Mouse (Mus musculus) cerebellum, postnatal 10 days (tissue): ENCODE measurements around the gene Pga5.

Experiments used
- DNase-seq, 2 experiments: peaks; one replicate each; pipeline ENCODE4 v3.0.0; 2021; ENCODE audit warnings: mixed read lengths in 2 of 2

The Pga5 gene

GRCm38 (mm10) chr19:10702125-10702524 is 24.3 kb upstream of the Pga5 start:
- no peak for DNase-seq

GRCm38 (mm10) chr19:10701013-10701726 is 23.3 kb upstream of the Pga5 start:
- peak in 1 of 2 experiments; percentile 60 for DNase-seq

GRCm38 (mm10) chr19:10699851-10700250 is 22.0 kb upstream of the Pga5 start:
- DNase-seq, result no peak

- no peak for DNase-seq
These were observed 20.5 kb upstream of the Pga5 start for GRCm38 (mm10) chr19:10698131-10698991.

GRCm38 (mm10) chr19:10695801-10696200 is 17.9 kb upstream of the Pga5 start:
- DNase-seq, result no peak

- DNase-seq, result no peak
These were observed 16.2 kb upstream of the Pga5 start for GRCm38 (mm10) chr19:10693926-10694682.

GRCm38 (mm10) chr19:10692361-10692760 is 14.5 kb upstream of the Pga5 start:
- no peak for DNase-seq

GRCm38 (mm10) chr19:10691660-10692059 is 13.8 kb upstream of the Pga5 start:
- DNase-seq, result no peak

GRCm38 (mm10) chr19:10691121-10691520 is 13.2 kb upstream of the Pga5 start:
- DNase-seq, result no peak

GRCm38 (mm10) chr19:10690336-10690735 is 12.5 kb upstream of the Pga5 start:
- no peak for DNase-seq

- no peak for DNase-seq
These were observed 11.7 kb upstream of the Pga5 start for GRCm38 (mm10) chr19:10689470-10690166.

- DNase-seq, result peak; percentile 99
These were observed 10.9 kb upstream of the Pga5 start, which contains the start of gene Vps37c for GRCm38 (mm10) chr19:10688537-10689352. Vps37c (plus strand) TSS chr19:10688735.

- DNase-seq, result no peak
These were observed 7.9 kb upstream of the Pga5 start for GRCm38 (mm10) chr19:10685727-10686126.

- no peak for DNase-seq
These were observed 7.2 kb upstream of the Pga5 start for GRCm38 (mm10) chr19:10685081-10685480.

- no peak for DNase-seq
These were observed 3.7 kb upstream of the Pga5 start for GRCm38 (mm10) chr19:10681571-10681970.

GRCm38 (mm10) chr19:10678772-10679067 is 849 bp upstream of the Pga5 start:
- DNase-seq, result no peak

GRCm38 (mm10) chr19:10676656-10677055 is 1.2 kb downstream of the Pga5 start:
- no peak for DNase-seq

GRCm38 (mm10) chr19:10673275-10673674 is 4.6 kb downstream of the Pga5 start:
- DNase-seq, result no peak

- DNase-seq, result no peak
These were observed 5.9 kb downstream of the Pga5 start for GRCm38 (mm10) chr19:10671854-10672417.

GRCm38 (mm10) chr19:10671319-10671718 is 6.6 kb downstream of the Pga5 start:
- no peak for DNase-seq

- DNase-seq, result peak; percentile 86 to 89
These were observed 12.4 kb downstream of the Pga5 start for GRCm38 (mm10) chr19:10665499-10665898.

GRCm38 (mm10) chr19:10665093-10665492 is 12.8 kb downstream of the Pga5 start:
- no peak for DNase-seq
